Mouse (Mus musculus) Patski (cell line): Measurements from ENCODE around the gene Art3. TPM values are rescaled to one million over a fixed set of nuclear protein-coding genes. Genes with fewer than 3 reads are reported as not detected.

Experiments
- ATAC-seq: fragments of 100-300 bp; one replicate; pipeline ENCODE4 v1.8.0; 2021
- CTCF ChIA-PET: fragments of 350-600 bp; sonication (Branson Sonifier 250); formaldehyde crosslinking; loops from one replicate; lab custom pipeline; 2022; ENCODE audit warnings: inconsistent platforms; lab: Charles Lee
- POLR2A ChIA-PET: fragments of 350-600 bp; sonication (Branson Sonifier 250); formaldehyde crosslinking; loops from one replicate; lab custom pipeline; 2022; ENCODE audit warnings: antibody characterized with exemption, inconsistent platforms; lab: Charles Lee
- DNase-seq: peaks from one replicate; pipeline ENCODE4 v3.0.0-alpha.2; 2011; ENCODE audit warnings: low read depth, low spot score
- H3K27me3 ChIP-seq: fragments of 371-371 bp; one replicate; pipeline ENCODE4 v1.5.1; 2021
- CTCF ChIP-seq: fragments of 100-300 bp; IDR thresholded peaks from one replicate; pipeline ENCODE4 v1.5.1; 2021
- in situ Hi-C: fragments of 300-500 bp; cut with MboI; formaldehyde crosslinking; loops from 3 replicates; pipeline ENCODE4 v1.11.1; 2018; ENCODE audit warnings: low pct_unique_long_range_greater_than_20kb, mixed read lengths
- polyA plus RNA-seq: library from polyadenylated mRNA; unstranded; gene quantifications from one replicate; pipeline ENCODE4 v1.2.3, GENCODE M21; 2021

Art3 gene
- polyA plus RNA-seq, 1 experiment from 2014 or later: not detected

DNA sequence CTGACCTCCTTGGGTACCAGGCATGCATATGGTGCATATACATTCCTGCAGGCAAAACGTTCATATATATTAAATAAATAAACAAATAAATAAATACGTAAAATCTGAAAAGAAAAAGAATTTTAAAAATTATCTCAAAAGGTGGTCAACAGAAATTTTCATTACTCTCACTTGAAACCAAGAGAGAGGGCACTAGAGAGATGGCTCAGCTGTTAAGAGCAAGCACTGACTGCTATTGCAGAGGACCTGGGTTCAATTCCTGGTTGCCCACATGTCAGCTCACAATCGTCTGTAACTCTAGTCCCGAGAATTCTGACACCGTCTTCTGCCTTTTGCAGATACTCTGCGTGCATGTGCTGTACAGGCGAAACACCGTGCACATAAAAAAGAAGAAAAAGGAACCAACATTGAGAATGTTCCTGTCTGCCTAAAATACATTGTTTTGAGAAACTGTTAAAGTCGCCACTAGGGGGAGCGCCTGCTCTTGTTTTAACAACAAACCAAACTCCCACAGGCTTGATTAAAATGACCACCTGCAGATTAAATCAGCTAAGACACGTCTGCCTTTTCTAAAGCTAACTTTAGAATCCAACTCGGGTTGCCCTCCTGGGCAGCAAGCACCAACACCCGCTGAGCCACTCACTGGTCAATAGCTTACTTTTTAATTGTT is 19.4 kb upstream of the Art3 start:
- peak; percentile 55 for TF ChIP-seq CTCF
- ChIA-PET CTCF (interaction anchor here (0.7 to 2.9 kb wide), 18 partner anchors 11 to 186 kb away, joined by 3 to 65 read pairs (median 6); partner anchors contain the start of gene Cxcl9), POLR2A (interaction anchor here (0.7 to 1.2 kb wide), 2 partner anchors 9 to 290 kb away, joined by 3 to 6 read pairs; no protein-coding TSS in a partner anchor)
- in situ Hi-C loops: no loop called here
- H3K27me3 ChIP-seq: no peaks in the 10 kb centered on the region
- ATAC-seq (no peak), DNase-seq (no peak)

DNA sequence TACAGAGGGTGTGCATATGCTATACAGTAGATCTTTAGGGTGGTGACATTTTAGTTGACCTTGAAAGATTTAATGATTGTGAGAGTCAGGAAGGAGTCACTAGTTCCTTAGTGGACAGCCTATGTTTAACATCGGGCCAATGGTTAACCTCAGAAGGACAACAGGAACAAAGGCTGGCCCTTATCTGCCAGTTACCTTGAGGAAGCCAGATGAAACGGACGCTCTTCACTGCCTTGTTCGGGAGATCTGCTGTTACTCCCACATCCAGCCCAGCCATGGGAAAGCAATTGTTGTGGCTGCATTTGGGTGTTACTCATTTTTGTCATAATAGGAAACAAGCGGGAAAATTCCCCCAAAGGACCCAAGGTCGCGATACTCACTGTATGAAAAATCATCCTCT is 17.9 kb upstream of the Art3 start:
- in situ Hi-C loops: no loop called here
- ATAC-seq (no peak), DNase-seq (no peak)
- ChIA-PET CTCF (interaction anchor here (2.9 kb wide), 1 partner anchor 70 kb away, joined by 65 read pairs; no protein-coding TSS in a partner anchor), POLR2A (no interaction called here)
- no peak for TF ChIP-seq CTCF
- no peaks in the 10 kb centered on the region for H3K27me3 ChIP-seq

DNA sequence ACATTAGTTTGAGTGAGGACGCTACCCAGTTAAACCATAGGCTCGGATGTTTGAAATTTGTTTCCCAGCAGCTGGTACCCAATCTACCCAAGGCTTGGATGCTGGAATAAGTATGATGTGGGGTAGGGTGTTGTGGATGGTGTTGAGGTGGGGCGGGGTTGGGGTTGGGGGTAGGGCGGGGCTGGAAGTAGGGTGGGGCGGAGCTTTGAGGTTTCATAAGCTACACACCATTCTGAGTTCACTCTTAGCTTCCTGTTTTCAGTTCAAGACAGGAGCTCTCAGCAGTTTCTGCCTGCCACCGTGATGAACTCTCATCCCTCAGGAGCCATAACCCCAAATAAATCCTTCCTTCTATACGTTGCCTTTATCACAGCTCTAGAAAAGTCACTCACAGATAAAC is 13.5 kb upstream of the Art3 start:
- POLR2A ChIA-PET: no interaction called here
- CTCF ChIA-PET: interaction anchor here (0.7 to 1.4 kb wide), 3 partner anchors 64 to 80 kb away, joined by 3 to 4 read pairs (median 3); no protein-coding TSS in a partner anchor
- in situ Hi-C loops: loop anchor here (5.0 kb wide), 1 partner anchor 49 kb away; no protein-coding TSS in a partner anchor
- no peak for TF ChIP-seq CTCF
- DNase-seq (no peak), ATAC-seq (no peak)
- H3K27me3 ChIP-seq: no peaks in the 10 kb centered on the region

DNA sequence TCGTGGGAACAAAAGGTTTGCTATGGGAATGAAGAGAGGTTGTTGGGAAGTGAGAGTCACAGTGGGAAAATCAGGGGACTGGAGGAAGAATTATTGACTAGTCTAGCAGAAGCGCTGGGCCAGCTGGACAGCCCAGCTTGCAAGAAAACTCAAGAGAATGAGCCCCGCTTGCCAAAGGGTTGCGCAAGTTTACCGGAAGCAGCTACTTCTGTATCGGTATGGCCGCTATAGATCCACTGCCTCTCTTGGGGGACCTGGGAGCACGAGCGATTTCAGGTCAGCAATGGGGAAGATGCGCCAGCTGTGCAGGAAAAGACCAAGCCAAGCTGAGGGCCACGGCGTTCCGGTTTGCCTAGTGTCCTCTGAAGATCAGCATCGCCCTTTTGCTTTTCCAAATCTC is 13.0 kb upstream of the Art3 start:
- no peak for TF ChIP-seq CTCF
- in situ Hi-C loops: loop anchor here (5.0 kb wide), 1 partner anchor 49 kb away; no protein-coding TSS in a partner anchor
- ChIA-PET CTCF (interaction anchor here (1.2 kb wide), 1 partner anchor 80 kb away, joined by 4 read pairs; no protein-coding TSS in a partner anchor), POLR2A (no interaction called here)
- no peak for DNase-seq
- no peaks in the 10 kb centered on the region for H3K27me3 ChIP-seq
- ATAC-seq: no peak

DNA sequence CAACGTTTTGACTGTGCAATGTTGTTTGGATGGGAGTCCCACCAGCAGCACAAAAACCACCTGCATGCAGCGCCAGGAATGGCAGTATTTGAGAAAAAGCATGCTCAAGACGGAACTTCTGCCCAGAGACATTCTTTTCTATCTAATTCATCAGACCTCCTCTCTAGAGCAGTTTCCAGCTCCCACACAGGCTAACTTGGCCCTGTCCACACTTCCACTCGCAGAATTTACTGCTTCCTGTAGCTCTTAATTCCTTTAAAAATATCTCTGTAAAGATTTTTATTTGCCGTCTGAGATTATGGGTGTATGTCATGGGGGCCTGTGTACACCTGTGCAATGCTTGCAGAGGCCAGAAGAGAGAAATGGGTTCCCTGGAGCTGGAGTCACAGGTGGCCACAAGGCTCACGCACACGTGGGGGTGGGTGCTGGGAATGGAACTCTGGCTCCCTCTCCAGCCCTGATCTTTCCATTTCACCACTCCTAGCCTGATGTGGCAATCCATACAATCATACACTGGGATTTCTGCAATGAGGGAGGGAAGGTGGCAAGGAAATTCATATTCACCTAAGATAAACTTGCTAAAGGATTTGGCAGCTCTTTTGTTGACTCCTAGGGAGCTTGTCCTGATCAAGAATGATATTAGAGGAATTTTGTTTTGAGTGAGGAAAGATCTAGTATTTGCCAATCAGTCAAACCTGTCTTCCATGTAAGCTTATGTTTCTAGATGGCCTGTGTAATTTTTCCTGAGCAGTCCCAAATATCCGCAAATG is 9.8 kb upstream of the Art3 start:
- no peak for DNase-seq
- ChIA-PET POLR2A (interaction anchor here (0.7 to 2.0 kb wide), 2 partner anchors 10 to 15 kb away, joined by 4 to 6 read pairs; no protein-coding TSS in a partner anchor), CTCF (interaction anchor here (1.2 to 3.4 kb wide), 6 partner anchors 9 to 64 kb away, joined by 3 to 20 read pairs (median 5); no protein-coding TSS in a partner anchor)
- ATAC-seq: no peak
- in situ Hi-C loops: no loop called here
- no peak for TF ChIP-seq CTCF
- H3K27me3 ChIP-seq: no peaks in the 10 kb centered on the region

DNA sequence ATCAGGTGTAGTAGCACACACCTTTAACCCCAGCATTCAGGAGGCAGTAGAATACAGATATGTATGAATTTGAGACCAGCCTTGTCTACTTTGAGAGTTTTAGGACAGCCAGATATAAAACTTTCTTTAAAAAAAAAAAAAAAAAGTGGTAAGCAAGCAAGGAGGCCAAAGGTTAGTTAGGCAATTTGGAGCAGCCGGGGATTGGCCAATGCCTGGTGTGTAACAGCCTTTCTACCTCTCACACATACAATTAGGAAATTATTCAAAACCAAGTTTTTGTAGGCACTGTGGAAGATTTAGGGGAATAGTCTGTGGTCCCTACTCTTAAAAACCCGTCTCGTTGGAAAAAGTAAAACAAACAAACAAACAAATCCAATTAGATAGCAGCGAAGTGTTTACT is 9.0 kb upstream of the Art3 start:
- POLR2A ChIA-PET: interaction anchor here (0.5 to 0.7 kb wide), 2 partner anchors 14 to 31 kb away, joined by 4 to 5 read pairs; no protein-coding TSS in a partner anchor
- CTCF ChIA-PET: interaction anchor here (1.2 to 3.4 kb wide), 4 partner anchors 10 to 61 kb away, joined by 4 to 20 read pairs (median 8); no protein-coding TSS in a partner anchor
- no peak for ATAC-seq
- H3K27me3 ChIP-seq: no peaks in the 10 kb centered on the region
- TF ChIP-seq CTCF: no peak
- in situ Hi-C loops: no loop called here
- no peak for DNase-seq

DNA sequence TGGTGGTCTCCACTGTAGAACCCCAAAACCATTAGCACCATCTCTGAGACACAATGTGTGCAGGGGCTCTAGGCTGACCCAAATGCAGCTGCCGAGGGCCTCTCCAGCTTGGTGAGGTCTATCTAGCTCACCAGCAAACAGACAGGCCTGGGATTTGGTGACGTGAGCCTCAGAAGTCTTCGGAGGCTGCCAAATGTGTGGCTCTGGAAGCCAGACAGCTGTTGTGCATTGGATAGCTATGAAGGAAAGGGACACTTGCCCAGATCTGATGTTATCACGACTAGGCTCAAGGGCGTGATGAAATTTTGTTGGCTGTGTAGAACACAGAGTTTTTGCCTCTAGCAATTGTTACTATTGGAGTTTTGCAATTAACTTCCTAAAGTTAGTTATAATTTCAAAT is 8.4 kb upstream of the Art3 start:
- DNase-seq: no peak
- ChIA-PET POLR2A (no interaction called here), CTCF (interaction anchor here (3.4 kb wide), 1 partner anchor 11 kb away, joined by 20 read pairs; no protein-coding TSS in a partner anchor)
- ATAC-seq: no peak
- in situ Hi-C loops: no loop called here
- no peaks in the 10 kb centered on the region for H3K27me3 ChIP-seq
- no peak for TF ChIP-seq CTCF

DNA sequence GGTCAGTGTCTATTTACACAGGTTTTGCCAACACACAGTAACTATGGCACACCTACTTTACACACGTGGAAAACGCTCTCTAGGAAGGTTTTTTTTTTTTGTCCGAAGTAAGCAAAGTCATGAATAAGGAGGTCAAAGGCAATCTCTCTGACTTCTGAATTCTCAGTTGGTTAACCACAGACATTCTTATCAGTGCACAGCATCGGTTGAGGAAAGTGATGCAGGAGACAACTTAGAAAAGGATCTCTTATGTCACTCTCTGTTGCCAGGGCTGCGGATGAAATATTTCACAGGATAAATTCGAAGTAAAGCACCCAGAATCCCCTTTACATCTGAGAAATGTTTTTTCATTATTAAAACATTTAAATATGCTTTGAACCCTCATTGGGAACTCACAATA is 4.3 kb upstream of the Art3 start:
- no peaks in the 10 kb centered on the region for H3K27me3 ChIP-seq
- POLR2A ChIA-PET: no interaction called here
- CTCF ChIA-PET: no interaction called here
- in situ Hi-C loops: no loop called here
- ATAC-seq (no peak), DNase-seq (no peak)
- no peak for TF ChIP-seq CTCF

DNA sequence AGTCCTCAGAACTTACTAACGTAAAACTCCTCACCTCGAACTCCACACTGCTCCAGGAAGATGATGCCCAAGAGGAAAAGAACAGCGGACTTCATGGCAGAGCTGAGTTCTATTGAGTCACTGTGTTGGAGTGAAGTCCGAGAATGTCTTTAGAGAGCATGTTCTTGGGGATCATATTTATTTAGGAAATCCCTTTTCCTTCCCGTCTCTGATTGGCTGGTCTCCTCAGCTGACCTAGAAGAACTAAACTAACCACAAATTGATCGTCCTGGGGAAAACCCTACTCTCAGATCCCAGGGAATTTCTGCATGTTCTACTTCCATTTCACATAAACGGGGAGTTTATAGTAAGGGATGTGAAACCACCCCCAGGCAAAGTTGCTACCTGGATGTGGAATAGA is 3.7 kb upstream of the Art3 start, which contains the start of gene Cxcl9:
Gene Cxcl9 (minus strand): TSS at position 151 of the 400 bp plus-strand sequence.
- TF ChIP-seq CTCF: no peak

DNA sequence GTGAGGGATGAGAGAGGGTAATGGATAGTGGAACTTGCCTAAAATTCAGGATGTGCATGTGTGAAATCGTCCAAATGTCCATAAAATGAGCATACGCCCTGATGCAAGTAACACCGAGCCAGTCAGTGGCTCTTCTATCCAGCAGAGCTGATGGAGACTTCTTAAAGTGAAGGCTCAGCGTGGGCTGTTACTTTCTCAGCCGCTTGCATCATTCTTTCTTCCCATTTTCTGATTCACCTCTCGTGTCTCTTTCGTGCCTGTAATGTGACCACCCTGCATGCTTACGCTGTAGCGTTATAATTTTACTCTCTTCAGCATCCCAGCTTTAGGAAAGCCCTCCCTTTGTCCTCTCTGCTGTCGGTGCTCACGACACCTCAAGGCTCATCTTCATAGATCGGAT is 505 bp upstream of the Art3 start:
- in situ Hi-C loops: no loop called here
- CTCF ChIA-PET: no interaction called here
- no peaks in the 10 kb centered on the region for H3K27me3 ChIP-seq
- POLR2A ChIA-PET: no interaction called here
- no peak for DNase-seq
- no peak for ATAC-seq
- no peak for TF ChIP-seq CTCF

More for the DNA sequence above, 3.7 kb upstream of the Art3 start, which contains the start of gene Cxcl9:
- DNase-seq (no peak), ATAC-seq (no peak)
- no peaks in the 10 kb centered on the region for H3K27me3 ChIP-seq
- ChIA-PET POLR2A (no interaction called here), CTCF (interaction anchor here (1.1 to 1.6 kb wide), 2 partner anchors 15 to 69 kb away, joined by 3 to 7 read pairs; no protein-coding TSS in a partner anchor)
- in situ Hi-C loops: no loop called here
